Mouse (Mus musculus): Measurements from ENCODE around the gene Plekhj1.

Plekhj1 gene

DNA sequence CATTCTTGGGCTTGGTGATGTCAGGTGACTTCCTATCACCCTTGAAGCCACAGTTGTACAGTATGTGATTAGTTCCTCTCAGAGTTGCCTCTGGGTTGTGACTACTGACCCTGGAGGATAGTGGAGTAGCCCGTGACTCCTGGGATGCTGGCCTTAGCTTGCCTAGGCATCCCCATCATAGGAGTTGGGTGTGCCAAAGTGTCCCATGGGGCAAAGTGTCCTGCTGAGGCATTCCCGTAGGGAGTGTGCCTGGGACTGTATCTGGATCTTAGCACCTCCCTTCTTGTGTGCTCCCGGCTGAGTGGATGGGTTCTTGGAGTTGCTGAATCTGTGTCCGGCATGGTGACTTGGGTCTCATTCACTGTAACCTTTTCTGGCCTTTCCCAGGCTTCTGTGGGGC lies 23.4 kb downstream of the Plekhj1 start:
- no peak for DNase-seq

DNA sequence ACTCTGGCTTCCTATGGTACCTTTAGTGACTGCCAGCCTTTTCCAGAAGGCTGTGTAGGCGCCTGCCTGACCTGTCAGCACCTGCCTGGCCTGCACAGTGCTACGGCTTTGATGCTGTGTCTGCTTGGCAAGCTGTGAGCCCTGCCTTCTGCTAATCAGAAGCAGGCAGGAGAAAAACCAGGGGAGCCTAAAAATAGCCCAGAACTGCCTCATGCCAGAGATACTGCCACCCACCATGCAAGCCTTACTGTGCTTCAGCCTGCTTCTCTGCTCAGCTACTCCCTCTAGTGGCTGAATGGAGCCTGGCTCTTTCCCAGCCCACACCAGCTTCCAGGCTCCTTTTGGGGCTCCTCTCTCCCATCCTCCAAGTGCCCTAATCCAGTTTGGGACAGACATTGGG lies 23.9 kb downstream of the Plekhj1 start:
- DNase-seq: peak; percentile 63 to 81

DNA sequence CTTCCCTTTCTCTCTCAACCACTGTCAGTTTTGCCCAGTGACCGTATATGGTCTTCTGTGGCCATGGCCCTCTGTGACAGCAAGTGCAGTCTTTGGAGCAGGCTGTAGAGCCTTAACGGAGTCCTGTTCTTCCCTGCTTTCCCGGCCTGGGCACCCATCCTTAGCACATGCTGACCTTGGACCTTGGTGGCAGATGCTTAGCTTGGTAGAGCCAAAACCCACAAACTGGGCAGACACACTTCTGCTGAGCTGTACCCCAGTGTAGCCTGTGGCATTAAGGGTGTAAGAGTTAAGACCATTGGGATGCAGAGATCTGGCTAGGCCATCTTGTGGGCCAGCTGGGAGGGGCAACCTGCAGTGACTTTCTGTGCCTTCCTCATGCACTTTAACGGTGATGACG lies 24.6 kb downstream of the Plekhj1 start:
- no peak for DNase-seq

DNA sequence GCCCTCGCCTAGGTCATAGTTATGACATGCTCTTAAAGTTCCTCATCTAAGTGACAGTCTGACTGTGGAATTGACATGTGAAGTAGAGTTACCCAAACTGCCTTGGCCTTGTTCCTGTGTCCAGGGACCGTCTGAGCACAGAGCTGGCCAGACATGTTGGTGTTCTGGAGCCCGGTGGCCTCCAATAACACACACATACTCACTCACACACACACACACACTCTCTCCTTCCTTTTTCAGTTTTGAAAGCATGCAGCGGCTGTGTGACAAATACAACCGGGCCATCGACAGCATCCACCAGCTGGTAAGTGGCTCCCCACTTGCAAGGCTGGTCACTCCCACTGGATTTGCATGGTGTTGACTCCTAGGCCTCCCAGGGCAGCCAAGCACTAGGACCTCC lies 30.1 kb downstream of the Plekhj1 start:
- no peak for DNase-seq

DNA sequence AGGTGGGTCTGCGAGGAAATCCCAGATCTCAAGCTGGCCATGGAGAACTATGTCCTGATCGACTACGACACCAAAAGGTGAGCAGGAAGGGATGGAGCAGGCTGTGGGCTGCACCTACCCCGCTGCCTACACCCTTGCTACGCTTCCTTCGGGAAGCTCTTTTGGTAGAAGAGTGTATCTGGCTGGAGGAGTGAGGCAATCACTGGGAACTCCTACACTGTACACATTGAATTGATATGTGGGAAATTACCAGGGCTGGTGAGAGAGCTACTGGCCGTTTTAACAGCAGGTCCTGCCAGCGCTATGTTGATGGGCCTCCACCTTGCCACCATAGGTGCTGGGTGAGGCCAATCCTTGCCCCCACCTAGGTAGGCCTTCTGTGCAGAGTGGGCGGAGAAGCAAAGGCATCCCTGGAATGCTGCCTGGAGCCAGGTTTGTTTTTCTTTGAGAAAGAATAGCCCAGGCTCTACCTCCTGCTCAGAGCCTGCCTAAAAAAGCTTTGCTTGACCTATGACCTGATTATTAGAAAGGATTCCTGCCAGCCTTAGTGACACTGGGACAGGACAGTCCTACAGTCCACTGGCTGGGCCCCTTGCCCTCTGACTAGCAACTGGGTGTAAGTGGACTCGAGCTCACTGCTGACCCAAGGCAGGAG lies 32.1 kb downstream of the Plekhj1 start:
- peak; percentile 27 to 61 for DNase-seq

DNA sequence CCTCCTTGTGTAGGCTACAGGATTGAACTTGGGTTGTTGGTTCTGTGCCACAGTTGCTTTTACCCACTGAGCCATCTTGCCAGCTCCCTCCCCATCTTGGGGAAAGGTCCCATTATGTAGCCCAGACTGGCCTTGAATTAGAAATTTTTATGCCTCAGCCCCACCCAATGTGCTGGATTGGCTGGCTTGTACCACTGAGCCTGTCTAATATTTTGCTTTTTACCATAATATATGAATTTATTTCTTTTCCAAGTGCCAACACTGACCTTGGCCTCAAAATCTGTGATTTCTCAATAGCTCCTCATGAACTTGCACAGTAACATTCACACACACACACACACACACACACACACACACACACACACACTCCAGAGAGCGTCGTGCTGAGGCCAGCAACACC lies 32.7 kb downstream of the Plekhj1 start:
- DNase-seq: no peak

DNA sequence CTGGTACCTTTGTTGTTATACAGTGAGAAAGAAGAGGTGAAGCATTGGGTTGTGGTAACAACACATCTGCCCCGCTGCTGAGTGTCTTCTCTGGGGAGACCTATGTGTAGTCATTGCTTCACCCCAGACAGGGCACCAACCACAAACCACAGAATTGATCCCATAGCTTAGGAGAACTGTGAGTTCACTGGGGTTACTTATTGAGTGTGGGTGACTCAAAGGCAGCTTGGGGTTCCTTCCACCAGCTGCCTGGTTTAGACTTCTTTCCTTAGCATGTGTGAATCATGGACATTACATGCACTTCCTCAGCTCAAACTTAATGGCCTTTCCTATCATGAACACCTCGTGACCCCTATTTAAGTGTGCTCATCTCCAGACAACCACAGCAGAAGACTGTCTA lies 34.9 kb downstream of the Plekhj1 start:
- DNase-seq: no peak

DNA sequence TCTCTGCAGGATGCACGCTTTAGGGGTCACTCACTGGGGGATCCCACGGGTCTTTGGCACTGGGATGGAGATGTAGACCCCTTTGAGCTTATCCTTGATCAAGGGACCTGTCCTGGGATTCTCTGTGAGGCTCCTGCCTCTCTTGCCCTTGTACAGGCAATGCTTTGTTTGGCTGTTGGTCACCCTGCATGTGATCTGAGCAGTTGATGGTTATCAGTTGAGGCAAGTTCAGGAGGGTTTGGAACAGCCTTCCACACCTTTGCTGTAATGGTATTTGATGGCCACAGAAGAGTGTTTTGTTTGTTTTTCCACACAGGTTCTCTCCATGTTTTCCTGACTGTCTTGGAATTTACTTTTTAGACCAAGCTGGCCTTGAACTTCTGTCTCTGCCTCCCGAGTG lies 36.6 kb downstream of the Plekhj1 start:
- no peak for DNase-seq

DNA sequence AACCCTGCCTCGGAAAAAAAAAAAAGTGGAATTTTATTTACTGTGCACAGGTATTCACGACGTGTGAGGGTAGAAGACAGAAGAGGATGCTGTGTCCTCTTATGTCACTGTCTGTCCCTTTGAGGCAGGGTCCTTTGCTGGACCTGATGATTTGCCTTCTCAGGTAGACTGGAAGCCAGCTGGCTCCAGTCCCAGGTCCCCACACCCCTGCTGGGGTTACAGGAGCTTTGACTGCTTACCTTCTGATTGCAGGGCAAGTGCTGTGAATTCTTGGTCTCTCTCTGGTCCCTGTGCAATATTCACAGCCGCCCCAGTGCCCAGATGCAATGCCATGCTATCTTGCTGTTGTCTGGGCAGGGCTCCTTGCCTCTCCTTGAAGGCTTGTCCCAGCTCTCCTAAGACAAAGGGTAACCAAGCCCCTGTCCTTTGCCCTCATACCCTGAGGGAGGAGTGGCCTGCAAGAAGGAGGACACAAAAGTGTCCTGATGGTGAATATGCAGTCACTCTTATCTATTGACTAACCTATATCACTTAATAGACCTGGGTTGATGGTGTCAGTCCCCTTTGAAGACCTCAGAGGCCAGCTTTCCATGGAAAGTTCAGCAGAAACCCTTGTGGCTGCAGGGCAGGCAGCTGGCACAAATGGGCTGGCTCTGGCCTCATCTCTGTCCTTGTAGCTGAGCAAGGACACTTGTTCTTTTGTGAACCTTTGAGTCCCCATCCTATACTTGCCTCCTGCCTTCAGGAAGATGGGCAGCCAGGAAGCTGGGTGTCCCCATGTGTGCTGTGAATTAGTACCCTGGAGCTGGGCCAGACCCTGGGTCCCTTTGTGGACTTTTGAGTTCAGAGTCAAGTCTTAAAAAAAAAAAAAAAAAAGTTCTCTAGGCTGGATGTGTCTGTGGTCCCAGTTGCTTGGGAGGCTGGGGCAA lies 37.6 kb downstream of the Plekhj1 start:
- no peak for DNase-seq

DNA sequence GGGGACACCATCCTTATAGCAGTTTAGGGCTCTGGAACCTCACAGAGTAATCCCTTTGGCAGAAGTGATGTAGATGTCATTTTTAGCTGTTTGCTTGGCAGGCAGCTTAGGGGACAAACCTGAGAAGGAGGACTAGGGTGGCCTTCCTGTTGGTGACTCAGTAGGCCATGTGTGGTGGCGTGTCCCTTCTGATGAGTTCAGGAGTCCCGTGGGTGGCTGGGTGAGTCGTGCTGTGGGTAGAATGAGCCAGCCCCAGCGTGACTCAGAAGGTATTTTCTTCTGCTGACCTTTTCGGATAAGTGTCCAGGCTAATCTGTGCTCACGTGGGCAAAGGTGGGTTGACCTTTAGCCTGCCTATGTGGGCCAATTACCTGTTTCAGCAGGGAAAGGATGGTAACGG lies 39.8 kb downstream of the Plekhj1 start:
- no peak for DNase-seq

DNA sequence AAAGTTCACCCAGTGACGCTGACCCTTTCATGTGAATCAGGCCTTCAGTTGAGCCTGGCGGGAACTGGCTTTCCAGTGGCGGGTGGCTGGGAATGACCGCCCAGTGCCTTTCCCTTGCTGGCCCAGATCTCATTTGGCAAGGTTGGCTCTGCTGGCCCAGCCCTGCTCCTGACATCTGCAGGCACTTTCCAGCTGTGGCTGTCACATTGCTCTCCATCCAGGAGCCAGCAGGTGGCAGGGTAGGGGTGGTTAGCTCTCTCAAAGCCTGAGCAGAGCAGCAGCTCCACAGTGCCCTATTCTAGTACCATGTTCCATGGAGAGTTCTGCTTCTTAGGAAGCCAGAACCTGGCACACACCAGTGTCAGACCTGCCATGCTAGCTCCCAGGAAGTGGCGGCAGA lies 40.7 kb downstream of the Plekhj1 start:
- DNase-seq: peak; percentile 85

DNA sequence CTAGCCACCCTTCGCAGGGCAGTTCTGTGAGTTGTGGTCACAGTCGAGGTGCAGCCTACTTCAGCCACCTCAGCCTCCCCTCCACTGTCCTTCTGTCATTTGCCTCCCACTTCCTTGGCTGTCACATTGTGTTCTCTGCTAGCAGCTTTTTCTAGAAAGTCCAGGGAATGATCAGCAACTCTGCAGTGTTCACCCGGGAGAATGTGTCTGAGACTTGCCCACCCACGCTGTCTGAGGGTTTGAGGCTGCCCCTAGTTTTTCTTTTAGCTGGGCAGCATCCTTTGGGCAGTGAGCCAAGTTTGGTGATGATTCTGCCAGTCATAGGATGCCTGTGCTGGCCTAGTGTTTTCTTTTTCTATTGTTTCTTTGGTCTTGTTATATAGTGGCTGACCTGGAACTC lies 41.5 kb downstream of the Plekhj1 start:
- DNase-seq: no peak

DNA sequence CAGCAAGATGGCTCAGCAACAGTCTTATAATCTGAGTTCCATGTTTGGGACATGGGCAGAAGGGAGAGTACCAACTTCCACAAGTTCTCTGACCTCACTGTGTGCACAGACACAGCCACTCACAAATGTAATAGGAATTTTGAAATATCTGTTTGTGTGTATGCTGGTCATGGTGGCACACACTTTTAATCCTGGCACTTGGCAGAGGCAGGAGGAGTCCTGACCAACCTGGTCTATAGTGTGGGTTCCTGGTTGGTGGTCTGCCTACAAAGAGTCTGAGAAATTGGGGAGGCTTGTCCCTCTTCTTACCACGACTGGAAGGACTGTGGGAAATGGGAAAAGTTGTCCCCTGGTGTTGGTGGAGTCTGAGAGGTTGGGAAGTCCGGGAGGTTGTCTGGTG lies 41.9 kb downstream of the Plekhj1 start:
- DNase-seq: no peak

DNA sequence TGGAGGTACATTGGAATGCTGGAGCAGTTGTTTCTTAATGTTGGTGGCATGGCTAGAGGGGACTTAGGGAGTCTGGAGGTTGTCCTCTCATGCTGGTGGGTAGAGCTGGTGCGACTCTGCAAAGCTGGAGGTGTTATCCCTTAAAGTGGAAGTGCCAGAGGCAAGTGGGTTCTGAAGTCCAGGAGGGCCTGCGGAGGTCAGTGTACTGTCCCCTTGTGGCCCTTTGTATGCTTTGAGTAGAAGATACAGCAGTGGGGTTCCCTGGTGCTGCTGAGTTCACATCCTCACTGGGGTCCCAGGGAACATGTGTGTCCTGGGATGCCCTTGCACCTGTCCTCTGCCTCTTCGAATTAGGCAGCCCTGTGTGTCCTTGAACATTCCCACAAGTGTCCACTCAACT lies 42.3 kb downstream of the Plekhj1 start:
- DNase-seq: no peak

DNA sequence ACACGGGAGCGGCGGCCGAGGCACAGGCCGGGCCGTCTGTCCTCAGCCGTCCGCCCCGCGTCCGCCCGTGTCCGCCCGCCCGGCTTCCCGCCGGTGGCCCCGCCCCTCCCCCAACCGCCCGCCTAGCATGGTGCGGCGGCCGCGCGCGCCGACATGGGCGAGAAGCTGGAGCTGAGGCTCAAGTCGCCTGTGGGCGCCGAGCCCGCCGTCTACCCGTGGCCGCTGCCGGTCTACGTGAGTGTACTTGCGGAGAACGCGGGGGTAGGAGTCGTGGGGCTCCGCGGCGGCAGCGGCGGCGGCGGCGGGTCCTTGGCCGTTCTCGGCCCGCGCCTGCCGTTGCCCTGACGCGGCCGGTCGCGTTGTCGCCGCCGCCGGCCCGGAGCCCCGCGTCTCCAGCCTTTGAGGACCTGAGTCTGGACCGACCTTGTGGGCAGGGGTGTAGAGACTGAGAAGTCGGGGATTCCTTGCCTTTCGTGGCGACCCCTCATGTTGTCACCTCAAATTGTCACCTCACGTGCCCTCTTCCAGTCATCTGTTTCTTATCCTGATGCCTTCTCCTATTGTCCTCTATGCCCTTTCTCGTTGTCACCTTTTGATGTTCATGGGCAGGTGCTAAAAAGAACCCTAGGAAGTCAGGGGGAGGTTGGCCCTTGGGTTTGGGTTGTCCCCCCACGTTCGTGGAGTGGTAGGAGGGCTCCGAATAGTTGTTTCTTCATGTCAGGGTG lies 43.0 kb downstream of the Plekhj1 start:
- DNase-seq: no peak

DNA sequence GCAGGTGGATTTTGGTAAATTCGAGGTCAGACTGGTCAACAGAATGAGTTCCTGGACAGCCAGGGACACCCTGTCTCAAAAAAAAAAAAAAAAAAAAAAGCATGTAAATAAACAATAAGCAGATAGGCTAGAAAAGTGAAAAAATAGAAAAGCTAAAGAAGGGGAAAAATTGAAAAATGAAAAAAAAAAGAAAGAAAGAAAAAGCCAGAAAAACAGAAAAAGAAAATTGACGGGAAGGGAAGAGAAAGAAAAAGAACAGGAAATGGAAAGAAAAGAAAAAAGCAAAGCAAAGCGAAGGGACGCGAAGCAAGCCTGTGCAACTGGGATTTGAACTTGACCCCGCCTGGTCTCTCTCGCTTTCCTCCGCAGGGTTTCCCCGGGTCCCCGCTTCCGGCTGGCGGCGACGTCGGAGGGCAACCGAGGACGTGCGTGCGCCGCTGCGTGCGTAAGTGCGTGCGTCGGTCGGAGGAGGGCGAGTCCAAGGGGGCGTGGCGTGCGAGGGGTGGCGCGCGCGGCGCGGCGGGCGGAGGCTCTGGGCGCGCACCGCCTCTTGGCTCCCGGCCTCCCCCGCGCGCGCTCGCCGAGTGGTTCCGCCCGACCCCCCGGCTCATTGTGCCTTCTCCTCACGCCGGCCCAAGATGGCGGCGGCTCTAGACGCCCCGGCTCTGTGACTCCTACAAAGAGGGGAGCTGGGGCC lies 43.7 kb downstream of the Plekhj1 start, which contains the start of gene Dot1l:
Dot1l (plus strand) TSS at position 613 of the 697 bp plus-strand sequence.
- peak; percentile 99 for DNase-seq

DNA sequence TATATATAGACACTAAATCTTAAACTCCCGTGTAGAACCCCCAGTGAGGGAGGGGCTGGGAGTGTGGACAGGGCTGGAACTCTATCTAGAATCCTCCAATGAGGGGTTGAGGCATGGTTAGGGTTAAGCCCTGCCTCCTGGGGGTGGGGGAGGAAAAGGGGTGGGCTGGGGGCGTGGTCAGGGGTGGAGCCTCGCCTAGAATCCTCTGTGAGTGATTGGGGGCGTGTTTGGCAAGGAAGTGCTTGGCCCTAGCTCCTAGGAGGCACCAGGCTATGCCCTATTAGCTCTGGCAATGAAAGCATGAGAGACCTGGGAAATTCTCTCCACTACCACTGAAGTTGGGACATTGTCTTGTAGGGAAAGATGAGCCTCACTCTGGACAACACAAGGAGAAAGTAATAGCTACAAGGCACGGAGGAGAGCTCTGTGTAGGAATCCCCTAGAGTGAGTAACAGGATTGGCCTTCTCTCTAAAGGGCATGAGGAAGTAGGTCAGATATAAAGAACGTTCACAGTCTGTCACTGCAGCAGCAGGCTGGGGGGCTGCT lies 46.3 kb downstream of the Plekhj1 start:
- DNase-seq: peak; percentile 86

DNA sequence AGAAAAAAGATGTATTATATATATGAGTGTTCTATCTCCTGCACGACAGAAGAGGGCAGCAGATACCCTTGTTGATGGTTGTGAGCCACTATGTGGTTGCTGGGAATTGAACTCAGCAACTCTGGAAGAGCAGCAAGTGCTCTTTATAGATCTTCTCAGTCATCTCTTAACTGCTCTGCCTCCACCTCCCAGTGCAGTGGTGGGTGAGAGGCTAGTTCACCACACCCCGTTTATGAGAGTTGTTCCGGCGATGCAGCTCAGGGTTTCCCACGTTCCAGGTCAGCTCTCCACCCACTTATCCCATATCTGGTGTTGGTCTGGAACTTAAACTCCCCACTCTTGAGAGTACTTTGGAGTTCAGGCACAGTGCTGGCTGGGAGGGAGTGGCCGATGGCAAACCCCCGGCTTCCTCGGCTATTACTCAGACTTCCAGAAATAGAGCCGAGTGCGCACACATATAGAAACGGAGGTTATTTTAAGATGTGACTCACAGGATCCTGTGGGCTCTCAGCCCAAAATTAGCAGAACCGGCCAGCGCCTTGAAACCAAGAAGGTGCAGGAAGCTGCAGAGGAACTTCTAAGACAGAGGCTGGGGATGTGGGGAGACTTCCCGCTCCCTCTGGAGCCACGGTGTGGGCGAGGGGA lies 47.1 kb downstream of the Plekhj1 start:
- DNase-seq: peak; percentile 82 to 87

DNA sequence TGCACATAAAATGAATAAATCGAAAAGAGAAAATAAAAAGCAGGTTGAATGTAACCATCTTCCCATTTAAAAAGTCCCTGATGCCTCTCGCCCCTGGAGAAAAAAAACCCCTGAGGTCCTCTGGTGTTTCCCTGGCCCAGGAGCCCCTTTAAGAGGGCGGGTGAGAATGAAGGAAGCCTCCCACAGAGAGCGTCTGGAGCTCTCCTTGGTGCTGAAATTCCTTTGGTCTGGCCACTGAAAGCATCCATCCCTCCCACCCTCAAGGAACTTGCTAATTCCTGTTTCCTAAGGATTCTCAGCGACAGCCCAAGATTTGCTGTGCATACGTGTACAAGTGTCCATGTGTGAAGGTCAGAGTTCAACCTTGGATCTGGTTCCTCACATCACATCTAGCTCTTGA lies 49.8 kb downstream of the Plekhj1 start:
- peak; percentile 51 to 76 for DNase-seq

DNA sequence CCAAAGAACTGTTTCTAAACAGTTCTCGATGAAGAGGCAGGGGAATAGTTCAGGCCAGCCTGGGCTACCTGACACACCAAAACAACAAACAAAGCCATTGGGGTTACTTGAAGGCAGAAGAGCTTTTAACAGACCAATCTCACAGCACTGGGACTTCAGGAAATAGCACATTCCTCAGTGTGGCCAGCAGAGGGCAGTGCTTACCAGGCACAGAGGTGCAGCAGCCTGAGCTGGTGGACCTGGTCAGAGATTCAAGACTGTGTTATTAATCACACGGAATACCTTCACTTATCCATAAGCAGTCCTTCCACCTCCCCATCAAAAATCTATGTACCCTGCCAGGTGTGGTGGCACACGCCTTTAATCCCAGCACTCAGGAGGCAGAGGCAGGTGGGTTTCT lies 51.0 kb downstream of the Plekhj1 start:
- DNase-seq: peak; percentile 81 to 86
